Mouse (Mus musculus): ENCODE data around the gene Gm5737.

Gene Gm5737

DNA sequence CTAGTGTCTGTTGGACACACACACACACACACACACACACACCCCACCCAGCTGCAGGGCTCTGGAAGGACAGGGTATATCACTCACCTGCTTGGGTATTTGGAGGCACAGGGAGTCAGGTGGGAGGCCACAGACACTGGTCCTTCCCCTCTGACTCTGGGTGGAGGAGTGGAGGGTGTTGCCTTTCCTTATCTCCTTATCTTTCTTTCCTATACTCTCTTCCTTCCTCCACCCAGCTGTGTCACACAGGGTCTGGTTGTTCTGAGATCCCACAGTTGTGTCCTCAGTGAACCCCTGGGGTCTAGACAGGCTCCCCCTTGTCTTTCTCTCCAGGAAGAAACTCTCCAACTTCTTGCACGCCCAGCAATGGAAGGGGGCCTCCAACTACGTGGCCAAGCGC lies 67.8 kb downstream of the Gm5737 start:
- no peak for DNase-seq

DNA sequence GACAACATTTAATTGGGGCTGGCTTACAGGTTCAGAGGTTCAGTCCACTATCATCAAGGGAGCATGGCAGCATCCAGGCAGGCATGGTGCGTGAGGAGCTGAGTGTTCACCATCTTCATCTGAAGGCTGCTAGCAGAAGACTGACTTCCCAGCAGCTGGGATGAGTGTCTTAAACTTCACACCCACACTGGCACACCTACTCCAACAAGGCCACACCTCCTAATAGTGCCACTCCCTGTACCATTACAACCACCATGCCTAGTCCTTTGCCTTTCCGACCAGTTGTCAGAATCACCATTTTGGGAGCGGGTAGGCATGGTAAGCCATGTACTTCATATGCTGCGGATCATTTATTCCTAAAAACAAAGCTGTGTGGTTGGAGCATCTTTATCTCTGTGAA lies 68.6 kb downstream of the Gm5737 start:
- no peak for DNase-seq
